Mouse (Mus musculus) lung, postnatal 14 days (tissue): ENCODE results near the gene B430306N03Rik.
"Not testable (repeated sequence)": the region's sequence is repeated elsewhere in the genome, so short reads cannot be mapped to it uniquely, and the experiment has no call there.

Source experiments
- DNase-seq: peaks from one replicate; pipeline ENCODE4 v3.0.0; 2021

B430306N03Rik gene

GRCm38 (mm10) chr17:48318686-48319085 lies 2.7 kb downstream of the B430306N03Rik start:
- no peak for DNase-seq

GRCm38 (mm10) chr17:48321279-48321678 lies 5.3 kb downstream of the B430306N03Rik start:
- DNase-seq, result no peak

GRCm38 (mm10) chr17:48323236-48323635 lies 7.3 kb downstream of the B430306N03Rik start:
- no peak for DNase-seq

GRCm38 (mm10) chr17:48324258-48324657 lies 8.3 kb downstream of the B430306N03Rik start:
- DNase-seq, result peak; percentile 25

- no peak for DNase-seq
Measured at GRCm38 (mm10) chr17:48325093-48325492, 9.2 kb downstream of the B430306N03Rik start.

GRCm38 (mm10) chr17:48325638-48326037 lies 9.7 kb downstream of the B430306N03Rik start:
- no peak for DNase-seq

GRCm38 (mm10) chr17:48326656-48327055 lies 10.7 kb downstream of the B430306N03Rik start:
- DNase-seq, result no peak

- no peak for DNase-seq
Measured at GRCm38 (mm10) chr17:48332524-48332923, 16.6 kb downstream of the B430306N03Rik start.

GRCm38 (mm10) chr17:48334186-48334585 lies 18.2 kb downstream of the B430306N03Rik start:
- DNase-seq, result no peak

GRCm38 (mm10) chr17:48336857-48337256 lies 20.9 kb downstream of the B430306N03Rik start:
- peak; percentile 88 for DNase-seq

- DNase-seq, result no peak
Measured at GRCm38 (mm10) chr17:48340267-48340666, 24.3 kb downstream of the B430306N03Rik start.

- DNase-seq, result no peak
Measured at GRCm38 (mm10) chr17:48341947-48342346, 26.0 kb downstream of the B430306N03Rik start.

- DNase-seq, result no peak
Measured at GRCm38 (mm10) chr17:48343065-48343464, 27.1 kb downstream of the B430306N03Rik start.

GRCm38 (mm10) chr17:48345824-48346223 lies 29.9 kb downstream of the B430306N03Rik start:
- no peak for DNase-seq

- DNase-seq, result no peak
Measured at GRCm38 (mm10) chr17:48346231-48346630, 30.3 kb downstream of the B430306N03Rik start, which contains the start of gene Trem2. TSS of gene Trem2 (plus strand) at chr17:48346401.

GRCm38 (mm10) chr17:48346834-48347233 lies 30.9 kb downstream of the B430306N03Rik start:
- DNase-seq, result no peak

GRCm38 (mm10) chr17:48347287-48347686 lies 31.3 kb downstream of the B430306N03Rik start:
- no peak for DNase-seq

GRCm38 (mm10) chr17:48350681-48351193 lies 34.8 kb downstream of the B430306N03Rik start:
- no peak for DNase-seq

GRCm38 (mm10) chr17:48352976-48353375 lies 37.0 kb downstream of the B430306N03Rik start:
- DNase-seq, result not testable (repeated sequence)

- DNase-seq, result no peak
Measured at GRCm38 (mm10) chr17:48355822-48356221, 39.9 kb downstream of the B430306N03Rik start.

GRCm38 (mm10) chr17:48357892-48358291 lies 42.0 kb downstream of the B430306N03Rik start:
- no peak for DNase-seq

GRCm38 (mm10) chr17:48359616-48360015 lies 43.7 kb downstream of the B430306N03Rik start, which contains the start of gene Treml1:
TSS of gene Treml1 (plus strand) at chr17:48359916.
- no peak for DNase-seq

- no peak for DNase-seq
Measured at GRCm38 (mm10) chr17:48360462-48360861, 44.5 kb downstream of the B430306N03Rik start.

GRCm38 (mm10) chr17:48362346-48362745 lies 46.4 kb downstream of the B430306N03Rik start:
- DNase-seq, result no peak

- DNase-seq, result peak; percentile 27
Measured at GRCm38 (mm10) chr17:48362966-48363365, 47.0 kb downstream of the B430306N03Rik start.
